Mouse (Mus musculus) liver, postnatal 0 days (tissue): ENCODE data around the gene Ppara.

Source experiments
- CTCF ChIP-seq: sonication (generic); IDR thresholded peaks from 2 replicates; pipeline ENCODE4 v1.5.1; 2016; ENCODE audit warnings: antibody characterized with exemption, low read depth
- EP300 ChIP-seq: IDR thresholded peaks from 2 replicates; pipeline ENCODE4 v1.6.1; 2016; ENCODE audit warnings: antibody characterized with exemption, low read depth, mild to moderate bottlenecking

- no peak for TF ChIP-seq CTCF
- no peak for TF ChIP-seq EP300
These were observed 28.3 kb upstream of the Ppara start for GRCm38 (mm10) chr15:85706527-85706926.
